Mouse (Mus musculus) limb, embryonic 15.5 days (tissue): ENCODE results near the gene Cxcl15. TPM values are rescaled to one million over a fixed set of nuclear protein-coding genes. Genes with fewer than 3 reads are reported as not detected.

Experiments used
- ATAC-seq: fragments of 200-750 bp; cut with Nextera tagmentation; 2 replicates; pipeline ENCODE4 v1.8.0; 2017; ENCODE audit warnings: low read depth, moderate TSS enrichment; ENCODE audit not compliant: insufficient number of reproducible peaks, low FRiP score, low TSS enrichment
- H3K27ac ChIP-seq: fragments of 300-500 bp; sonication (generic); 2 replicates; pipeline ENCODE4 v1.5.1; 2015; ENCODE audit warnings: moderate library complexity, mild to moderate bottlenecking, inconsistent platforms
- H3K27me3 ChIP-seq: fragments of 300-500 bp; sonication (generic); 2 replicates; pipeline ENCODE4 v1.6.1; 2015; ENCODE audit warnings: inconsistent platforms
- H3K36me3 ChIP-seq: fragments of 300-500 bp; sonication (generic); 2 replicates; pipeline ENCODE4 v1.6.1; 2015; ENCODE audit warnings: inconsistent platforms
- H3K4me1 ChIP-seq: fragments of 300-500 bp; sonication (generic); 2 replicates; pipeline ENCODE4 v1.6.1; 2015; ENCODE audit warnings: inconsistent platforms
- H3K4me2 ChIP-seq: fragments of 300-500 bp; sonication (generic); 2 replicates; pipeline ENCODE4 v1.6.1; 2015; ENCODE audit warnings: mild to moderate bottlenecking, inconsistent platforms
- H3K4me3 ChIP-seq: fragments of 300-500 bp; sonication (generic); 2 replicates; pipeline ENCODE4 v1.5.1; 2015; ENCODE audit warnings: mild to moderate bottlenecking, inconsistent platforms
- H3K9ac ChIP-seq: fragments of 300-500 bp; sonication (generic); 2 replicates; pipeline ENCODE4 v1.6.1; 2015; ENCODE audit warnings: inconsistent platforms
- H3K9me3 ChIP-seq: fragments of 300-500 bp; sonication (generic); 2 replicates; pipeline ENCODE4 v1.6.1; 2016; ENCODE audit warnings: inconsistent platforms
- WGBS: fragments of 180-500 bp; shearing (Covaris S2); methylation state at CpG from one replicate; pipeline ENCODE4 v1.1.7; 2015; 5-methylcytosine and 5-hydroxymethylcytosine counted together
- polyA plus RNA-seq: library from polyadenylated mRNA; unstranded; fragments of >200 nt; fragmentation: Nextera tagmentation; extraction: Ambion mirVana; gene quantifications from 2 replicates; pipeline ENCODE4 v1.2.1, GENCODE M21; 2015

Gene Cxcl15
- 0.34 and 0.58 TPM in 2 replicates for polyA plus RNA-seq

DNA sequence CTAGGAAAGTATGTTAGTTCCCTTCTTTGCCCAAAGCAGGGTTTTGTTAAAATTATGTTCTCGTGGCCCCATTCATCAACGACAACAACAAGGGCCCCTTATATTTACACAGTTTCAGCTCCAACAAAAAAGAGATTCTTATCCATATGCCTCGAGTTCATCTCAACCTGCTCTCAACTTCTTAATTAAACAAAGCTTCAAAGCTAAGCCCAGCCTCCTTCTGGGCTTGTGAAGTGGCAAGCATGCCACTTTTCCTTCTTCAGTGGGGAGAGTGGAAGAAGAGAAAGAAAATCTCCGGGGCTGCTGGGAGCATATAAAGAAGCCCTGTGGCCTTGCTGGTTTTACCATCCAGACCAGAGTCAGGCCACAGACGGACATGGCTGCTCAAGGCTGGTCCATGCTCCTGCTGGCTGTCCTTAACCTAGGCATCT is at the start of gene Cxcl15:
TSS of gene Cxcl15 (plus strand) at position 340 of the 431 bp plus-strand sequence.
- Histone ChIP-seq H3K27me3 (no peaks in the 10 kb centered on the region), H3K4me1 (peaks cover 9% of the 10 kb centered on the region; the same call in 1 of the 2 replicates), H3K9me3 (no peaks in the 10 kb centered on the region), H3K36me3 (no peaks in the 10 kb centered on the region), H3K9ac (no peak within 1 kb of the TSS), H3K4me3 (no peak within 1 kb of the TSS), H3K4me2 (no peak within 1 kb of the TSS), H3K27ac (no peak within 1 kb of the TSS)
- WGBS = 46% methylated on average over 5 of the region's 5 CpGs
- no peak for ATAC-seq

DNA sequence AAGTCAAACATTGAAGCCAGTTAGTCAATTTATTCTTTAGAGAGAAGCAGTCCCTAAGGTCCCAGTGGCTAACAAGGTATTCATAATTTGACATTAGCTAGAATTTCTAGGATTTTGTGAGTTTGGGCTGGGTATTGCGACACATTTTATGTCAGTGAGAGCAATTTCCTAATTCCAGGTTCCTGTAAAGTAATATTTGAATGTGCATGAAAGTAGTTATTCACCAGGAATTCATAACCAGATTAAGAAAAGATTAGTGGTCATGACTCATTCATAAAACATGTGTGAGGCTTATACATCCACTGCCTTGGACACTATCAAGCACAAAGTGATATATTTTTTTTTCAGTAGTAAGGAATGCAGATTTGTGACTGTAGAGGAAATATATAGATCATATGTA is 40.4 kb upstream of the Cxcl15 start:
- H3K4me1 ChIP-seq = peaks cover 13% of the 10 kb centered on the region
- H3K9ac ChIP-seq = no peak overlapping the region
- H3K27me3 ChIP-seq = peaks cover 2% of the 10 kb centered on the region; the same call in 1 of the 2 replicates
- no peak for ATAC-seq
- no peak overlapping the region for H3K4me2 ChIP-seq
- no peak overlapping the region for H3K4me3 ChIP-seq
- no peaks in the 10 kb centered on the region for H3K36me3 ChIP-seq
- H3K27ac ChIP-seq = no peak overlapping the region
- H3K9me3 ChIP-seq = no peaks in the 10 kb centered on the region
- 67% methylated on average over 1 of the region's 1 CpGs for WGBS

DNA sequence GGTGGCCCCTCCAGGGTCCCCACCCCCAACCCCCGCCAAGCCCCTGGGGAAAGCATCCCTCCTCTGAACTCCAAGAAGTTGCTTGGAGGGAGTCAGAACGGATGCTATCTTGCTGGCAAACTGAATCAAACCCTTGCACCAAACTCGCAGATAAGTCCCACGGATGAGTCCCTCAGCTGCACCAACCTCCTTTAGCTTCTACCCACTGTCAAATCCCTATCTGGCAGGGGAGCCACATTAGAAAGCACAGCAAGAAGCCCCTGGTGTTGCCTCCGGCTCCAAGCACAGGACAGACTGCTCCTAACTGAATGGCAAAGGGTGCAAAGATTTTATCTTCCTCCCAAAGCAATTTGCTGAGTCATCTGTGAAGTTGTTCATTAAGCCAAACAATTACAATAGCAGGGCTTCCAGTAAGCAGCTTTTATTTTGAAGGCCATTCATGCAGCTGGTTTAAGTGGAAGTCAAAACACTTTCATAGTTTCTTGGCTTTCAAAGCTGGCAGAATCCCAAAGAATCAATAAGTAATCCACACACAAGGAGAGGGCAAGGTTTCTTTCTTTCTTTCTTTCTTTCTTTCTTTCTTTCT is 36.2 kb upstream of the Cxcl15 start:
- Histone ChIP-seq H3K4me3 (no peak overlapping the region), H3K27ac (no peak overlapping the region), H3K36me3 (no peaks in the 10 kb centered on the region), H3K9me3 (no peaks in the 10 kb centered on the region), H3K9ac (no peak overlapping the region), H3K4me2 (no peak overlapping the region), H3K4me1 (peaks cover 22% of the 10 kb centered on the region), H3K27me3 (peaks cover 15% of the 10 kb centered on the region)
- WGBS = 41% methylated on average over 5 of the region's 5 CpGs
- ATAC-seq = no peak

DNA sequence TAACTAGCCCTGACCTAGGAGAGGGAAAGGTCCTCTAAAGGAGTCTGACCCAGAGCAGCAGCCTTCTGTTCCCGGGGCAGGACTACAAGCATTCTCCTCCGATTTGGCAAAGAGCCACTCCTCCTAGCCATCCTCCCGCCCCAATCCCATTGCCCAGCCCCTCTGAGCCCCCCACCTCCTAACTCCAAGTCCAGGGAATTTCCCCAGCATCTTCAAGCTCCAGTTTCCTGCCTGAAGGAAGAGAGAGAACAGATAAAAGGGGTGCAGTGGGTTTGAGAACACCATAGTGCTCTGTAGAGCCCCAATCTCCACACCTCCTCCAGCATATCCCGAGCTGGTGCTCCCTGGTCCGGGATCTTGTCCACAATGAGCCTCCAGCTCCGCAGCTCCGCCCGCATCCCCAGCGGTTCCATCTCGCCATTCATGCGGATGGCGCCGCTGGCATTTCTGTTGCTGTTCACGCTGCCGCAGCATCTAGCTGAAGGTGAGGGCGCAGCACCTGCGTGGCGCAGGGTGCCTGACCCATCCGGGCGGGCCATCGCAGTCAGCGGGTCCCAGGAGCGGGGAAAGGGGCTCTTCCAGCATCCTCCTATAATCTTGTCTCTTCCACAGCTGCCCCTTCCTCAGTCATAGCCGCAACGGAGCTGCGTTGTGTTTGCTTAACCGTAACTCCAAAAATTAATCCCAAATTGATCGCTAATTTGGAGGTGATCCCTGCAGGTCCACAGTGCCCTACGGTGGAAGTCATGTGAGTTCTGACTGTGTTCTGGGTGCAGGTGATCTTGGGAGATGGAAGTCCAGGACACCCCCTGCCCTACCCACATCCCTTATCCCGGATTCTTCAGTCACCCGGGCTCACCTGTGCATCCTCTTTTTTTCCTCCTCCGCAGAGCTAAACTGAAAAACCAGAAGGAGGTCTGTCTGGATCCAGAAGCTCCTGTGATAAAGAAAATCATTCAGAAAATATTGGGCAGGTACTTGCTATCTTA is 35.0 kb upstream of the Cxcl15 start, which contains the start of gene Cxcl5:
TSS of gene Cxcl5 (plus strand) at position 284 of the 989 bp plus-strand sequence.
- ATAC-seq = no peak
- 4% methylated on average over 32 of the region's 32 CpGs for whole genome bisulfite sequencing
- Histone ChIP-seq H3K4me3 (peak within 1 kb of the TSS; percentile 34), H3K4me2 (peak within 1 kb of the TSS; percentile 59), H3K36me3 (no peaks in the 10 kb centered on the region), H3K9ac (0 out of 2 replicates have a peak within 1 kb of the TSS, but pooled peaks have one; percentile 10), H3K9me3 (no peaks in the 10 kb centered on the region), H3K27ac (no peak within 1 kb of the TSS), H3K4me1 (peaks cover 22% of the 10 kb centered on the region), H3K27me3 (peaks cover 15% of the 10 kb centered on the region)

DNA sequence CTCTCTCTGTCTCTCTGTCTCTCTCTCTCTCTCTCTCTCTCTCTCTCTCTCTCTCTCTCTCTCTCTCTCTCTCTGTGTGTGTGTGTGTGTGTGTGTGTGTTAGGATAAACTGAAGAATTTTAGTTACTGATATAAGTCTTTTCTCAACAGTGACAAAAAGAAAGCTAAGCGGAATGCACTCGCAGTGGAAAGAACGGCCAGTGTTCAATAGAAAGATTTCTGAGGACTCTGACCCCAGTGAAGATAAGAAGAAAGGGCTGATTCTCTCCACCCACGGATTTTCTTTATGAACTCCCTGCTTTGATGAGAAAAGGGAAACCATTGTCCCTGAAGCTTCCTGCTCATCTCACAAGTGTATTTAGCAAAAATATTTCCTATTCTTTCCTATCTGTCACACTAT is 34.0 kb upstream of the Cxcl15 start:
- WGBS = 70% methylated on average over 4 of the region's 4 CpGs

DNA sequence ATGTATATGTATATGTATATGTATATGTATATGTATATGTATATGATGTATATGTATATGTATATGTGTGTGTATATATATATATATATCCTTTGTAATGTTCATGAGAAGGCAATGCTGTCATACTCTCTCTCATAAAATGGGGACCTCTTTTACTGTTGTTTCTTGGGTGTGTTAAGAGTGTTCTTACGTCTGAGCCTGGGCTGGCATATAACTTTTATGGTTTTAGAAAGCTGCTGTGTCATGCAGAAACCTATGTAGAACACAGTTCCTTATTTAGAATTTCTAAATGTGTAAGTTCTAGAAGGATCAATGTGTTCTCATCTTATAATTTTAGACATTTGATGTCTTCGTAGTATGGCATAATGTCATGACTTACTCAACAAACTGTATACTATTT is 33.5 kb upstream of the Cxcl15 start:
- Histone ChIP-seq H3K9me3 (no peaks in the 10 kb centered on the region), H3K36me3 (no peaks in the 10 kb centered on the region), H3K4me1 (peaks cover 22% of the 10 kb centered on the region), H3K27ac (no peak overlapping the region), H3K4me3 (no peak overlapping the region), H3K4me2 (no peak overlapping the region), H3K27me3 (peaks cover 15% of the 10 kb centered on the region), H3K9ac (no peak overlapping the region)
- ATAC-seq = no peak
- WGBS = 70% methylated on average over 2 of the region's 2 CpGs

More for the DNA sequence above, 34.0 kb upstream of the Cxcl15 start:
- no peak for ATAC-seq
- no peak overlapping the region for H3K4me3 ChIP-seq
- H3K27me3 ChIP-seq = peaks cover 15% of the 10 kb centered on the region
- no peak overlapping the region for H3K4me2 ChIP-seq
- peaks cover 22% of the 10 kb centered on the region for H3K4me1 ChIP-seq
- H3K9me3 ChIP-seq = no peaks in the 10 kb centered on the region
- no peak overlapping the region for H3K9ac ChIP-seq
- no peak overlapping the region for H3K27ac ChIP-seq
- no peaks in the 10 kb centered on the region for H3K36me3 ChIP-seq

DNA sequence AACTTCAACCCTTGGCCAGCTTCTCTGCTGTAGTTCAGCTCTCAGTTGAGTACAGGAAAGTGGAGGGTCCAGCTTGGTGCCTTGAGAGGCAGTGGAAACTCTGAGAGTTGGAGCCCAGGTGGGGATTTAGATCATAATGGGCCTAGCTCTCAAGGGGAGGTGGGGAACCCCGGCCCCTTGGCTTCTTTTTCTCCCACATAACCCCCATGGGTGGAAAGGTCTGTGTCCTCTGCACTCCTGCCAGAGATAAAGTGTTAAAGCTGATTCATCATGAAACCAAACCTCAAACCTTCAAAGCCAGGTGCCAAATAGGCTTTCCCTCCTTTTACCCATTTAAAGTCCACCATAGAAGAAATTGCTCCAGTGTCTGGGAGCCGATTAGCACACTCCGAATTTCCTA is 32.5 kb upstream of the Cxcl15 start:
- H3K9me3 ChIP-seq = no peaks in the 10 kb centered on the region
- no peak overlapping the region for H3K9ac ChIP-seq
- no peak for ATAC-seq
- no peak overlapping the region for H3K4me3 ChIP-seq
- H3K36me3 ChIP-seq = no peaks in the 10 kb centered on the region
- H3K4me1 ChIP-seq = peaks cover 22% of the 10 kb centered on the region
- H3K27me3 ChIP-seq = peaks cover 15% of the 10 kb centered on the region
- H3K4me2 ChIP-seq = no peak overlapping the region
- WGBS = 90% methylated on average over 3 of the region's 3 CpGs
- no peak overlapping the region for H3K27ac ChIP-seq

DNA sequence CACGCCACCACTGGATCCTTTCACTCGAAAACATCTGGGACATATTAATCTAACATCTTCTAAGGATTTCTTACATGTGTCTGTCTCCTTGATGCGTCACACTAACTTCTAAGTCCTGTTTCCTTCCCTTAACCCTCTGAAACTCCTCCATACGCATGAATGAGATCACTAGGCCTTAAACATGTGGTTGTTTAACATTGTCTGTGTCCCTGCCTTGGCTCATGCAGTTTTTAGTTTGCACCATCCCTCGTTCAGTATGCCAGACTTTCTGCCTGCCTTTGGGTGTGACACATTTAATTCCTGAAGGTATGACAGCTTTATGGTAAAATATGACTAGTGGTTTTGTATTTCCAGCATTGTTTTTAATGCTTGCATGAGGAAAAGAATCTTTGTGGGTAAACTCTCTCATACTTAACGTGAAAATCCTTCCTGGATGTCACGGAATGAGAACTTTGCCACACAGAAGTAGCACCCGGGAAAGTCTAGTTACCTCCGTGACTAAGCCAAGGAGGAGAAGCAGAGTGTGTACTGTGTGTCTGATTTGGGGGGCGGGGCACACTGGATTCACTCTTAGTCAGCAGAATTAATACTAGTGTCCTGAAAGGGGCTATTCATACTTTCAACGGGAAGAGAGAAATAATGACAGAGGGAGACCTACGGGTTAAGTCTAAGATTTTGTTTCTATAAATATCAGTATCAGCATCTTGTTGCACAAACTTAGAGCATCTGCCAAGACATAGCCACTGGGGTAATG is 30.2 kb upstream of the Cxcl15 start:
- H3K9ac ChIP-seq = no peak overlapping the region
- no peak for ATAC-seq
- H3K4me3 ChIP-seq = no peak overlapping the region
- H3K27me3 ChIP-seq = peaks cover 18% of the 10 kb centered on the region
- 62% methylated on average over 12 of the region's 12 CpGs for WGBS
- no peak overlapping the region for H3K4me2 ChIP-seq
- H3K9me3 ChIP-seq = no peaks in the 10 kb centered on the region
- peaks cover 7% of the 10 kb centered on the region for H3K4me1 ChIP-seq
- H3K36me3 ChIP-seq = no peaks in the 10 kb centered on the region
- H3K27ac ChIP-seq = no peak overlapping the region

DNA sequence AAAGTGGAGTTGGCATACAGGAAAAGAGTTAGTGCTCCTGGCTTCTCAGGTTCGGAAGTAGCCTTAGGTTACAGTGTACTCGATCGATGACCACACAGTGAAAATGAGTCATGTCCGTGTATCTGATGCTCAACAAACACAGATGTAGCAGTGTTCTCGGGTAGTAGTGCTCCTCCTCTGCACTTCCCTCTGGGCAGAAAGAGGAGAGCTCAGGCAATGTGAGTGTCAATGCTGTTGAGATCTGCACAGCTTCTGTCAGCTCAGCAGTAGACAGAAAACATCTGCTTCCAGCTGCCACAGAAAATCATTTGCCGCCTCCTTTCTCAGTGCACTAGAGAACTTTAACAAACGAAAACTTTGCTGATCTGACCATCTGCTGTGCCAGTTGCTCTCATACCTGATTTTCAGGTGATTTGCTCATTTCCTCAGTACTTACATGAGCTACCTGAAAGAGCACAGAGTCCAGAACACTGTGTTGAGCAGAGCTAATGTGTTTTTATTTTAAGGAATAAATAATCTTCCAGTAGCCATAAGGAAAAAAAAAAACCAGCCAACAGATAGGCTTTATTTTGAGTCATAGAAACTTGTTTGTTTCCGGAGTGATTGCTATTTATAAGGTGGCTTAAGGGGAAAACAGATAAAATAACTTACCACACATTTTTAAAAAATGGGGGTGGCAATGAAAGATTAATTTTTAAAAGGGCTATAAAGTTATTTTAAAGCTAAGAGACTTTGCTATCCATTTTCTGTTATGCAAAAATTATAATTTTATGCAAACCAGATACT is 28.3 kb upstream of the Cxcl15 start:
- H3K4me3 ChIP-seq = no peak overlapping the region
- no peaks in the 10 kb centered on the region for H3K36me3 ChIP-seq
- WGBS = 55% methylated on average over 8 of the region's 8 CpGs
- no peaks in the 10 kb centered on the region for H3K9me3 ChIP-seq
- H3K4me2 ChIP-seq = no peak overlapping the region
- ATAC-seq = no peak
- H3K27ac ChIP-seq = no peak overlapping the region
- H3K4me1 ChIP-seq = no peaks in the 10 kb centered on the region
- peaks cover 7% of the 10 kb centered on the region; the same call in 1 of the 2 replicates for H3K27me3 ChIP-seq
- H3K9ac ChIP-seq = no peak overlapping the region

DNA sequence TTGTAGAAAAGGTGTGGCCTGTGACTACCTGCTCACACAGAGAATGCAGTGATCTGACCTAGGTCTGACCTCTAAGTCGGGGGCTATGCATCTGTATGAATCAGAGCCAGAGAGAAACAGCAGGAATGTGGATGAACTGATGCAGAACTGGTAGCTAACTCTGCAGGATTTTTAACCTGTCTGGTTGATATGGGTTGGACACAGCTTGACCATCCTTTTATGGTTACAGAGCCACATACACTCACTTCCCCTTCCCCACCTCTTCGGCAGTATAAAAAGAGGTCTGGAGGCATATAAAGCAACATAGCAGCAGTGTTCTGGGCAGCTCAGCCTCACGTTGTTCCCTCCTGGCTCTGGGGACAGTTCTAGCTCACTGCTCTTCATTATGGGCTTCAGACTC is 26.1 kb upstream of the Cxcl15 start, which contains the start of gene Ppbp:
TSS of gene Ppbp (plus strand) at position 301 of the 400 bp plus-strand sequence.
- 47% methylated on average over 3 of the region's 3 CpGs for whole genome bisulfite sequencing
- Histone ChIP-seq H3K9ac (no peak within 1 kb of the TSS), H3K4me1 (no peaks in the 10 kb centered on the region), H3K4me2 (no peak within 1 kb of the TSS), H3K27ac (no peak within 1 kb of the TSS), H3K27me3 (0 out of 2 replicates have a peak, but pooled peaks cover 7% of the 10 kb centered on the region), H3K9me3 (no peaks in the 10 kb centered on the region), H3K36me3 (no peaks in the 10 kb centered on the region), H3K4me3 (no peak within 1 kb of the TSS)
- ATAC-seq = no peak

DNA sequence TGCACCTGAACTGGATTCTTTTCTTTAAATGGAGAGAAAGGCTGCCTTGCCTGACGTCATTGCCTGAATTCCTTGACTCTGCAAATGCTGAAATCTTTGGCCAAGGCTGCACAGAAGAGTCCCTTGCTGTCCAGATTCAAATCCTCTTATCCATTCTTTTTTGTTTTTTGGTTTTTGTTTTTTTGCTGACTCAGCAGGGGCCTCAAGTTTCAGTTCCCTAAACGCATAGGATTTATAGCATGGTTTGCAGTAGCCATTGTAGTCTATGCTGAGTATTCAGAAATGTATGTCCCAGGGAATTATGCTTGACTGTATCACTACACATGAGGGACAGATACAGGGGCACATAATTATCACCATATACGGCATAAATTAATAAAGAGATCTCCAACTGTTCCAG is 23.0 kb upstream of the Cxcl15 start:
- ATAC-seq = no peak
- no peak overlapping the region for H3K9ac ChIP-seq
- WGBS = 56% methylated on average over 3 of the region's 3 CpGs

More for the DNA sequence above, 23.0 kb upstream of the Cxcl15 start:
- no peak overlapping the region for H3K4me3 ChIP-seq
- H3K4me2 ChIP-seq = no peak overlapping the region
- no peak overlapping the region for H3K27ac ChIP-seq
- no peaks in the 10 kb centered on the region for H3K9me3 ChIP-seq
- no peaks in the 10 kb centered on the region for H3K36me3 ChIP-seq
- H3K4me1 ChIP-seq = no peaks in the 10 kb centered on the region
- 0 out of 2 replicates have a peak, but pooled peaks cover 7% of the 10 kb centered on the region for H3K27me3 ChIP-seq
